Mouse (Mus musculus) liver, adult 2 months (tissue): ENCODE measurements around the gene Pdcl3.
A peak's percentile ranks its signal among the peaks of the same experiment; 100 is the strongest.

Experiments used
- CTCF ChIP-seq: fragments of 200-500 bp; IDR thresholded peaks from 2 replicates; pipeline ENCODE4 v1.5.1; 2011; ENCODE audit warnings: low read depth, low read length, control low read depth
- POLR2A ChIP-seq: fragments of 200-500 bp; IDR thresholded peaks from 2 replicates; pipeline ENCODE4 v1.6.1; 2011; ENCODE audit warnings: low read length, control low read depth; ENCODE audit not compliant: insufficient read depth; ENCODE audit errors: extremely low read depth

- TF ChIP-seq POLR2A (no peak), CTCF (peak; percentile 46; the same call in 1 of the 2 replicates)
These were observed 25.2 kb downstream of the Pdcl3 start for GRCm38 (mm10) chr1:39010583-39011021.
